Mouse (Mus musculus) lung, postnatal 10 days (tissue): ENCODE results near the gene Cybc1.

Experiments
- DNase-seq: peaks from one replicate; pipeline ENCODE4 v3.0.0; 2021

The Cybc1 gene

GRCm38 (mm10) chr11:121229018-121229439, at the start of gene Cybc1:
Cybc1 (minus strand) TSS chr11:121229322.
- peak; percentile 90 for DNase-seq

GRCm38 (mm10) chr11:121278011-121278410, 48.9 kb upstream of the Cybc1 start:
- no peak for DNase-seq

- no peak for DNase-seq
Measured at GRCm38 (mm10) chr11:121277516-121277915, 48.4 kb upstream of the Cybc1 start.

GRCm38 (mm10) chr11:121261074-121261473, 32.0 kb upstream of the Cybc1 start:
- no peak for DNase-seq

GRCm38 (mm10) chr11:121260211-121260906, 31.2 kb upstream of the Cybc1 start:
- peak; percentile 41 for DNase-seq

- peak; percentile 95 for DNase-seq
Measured at GRCm38 (mm10) chr11:121259160-121260100, 30.3 kb upstream of the Cybc1 start, which contains the start of gene Foxk2. Foxk2 (plus strand) TSS chr11:121259990.

- DNase-seq = no peak
Measured at GRCm38 (mm10) chr11:121250196-121250595, 21.1 kb upstream of the Cybc1 start.

- no peak for DNase-seq
Measured at GRCm38 (mm10) chr11:121239669-121240068, 10.5 kb upstream of the Cybc1 start.

- DNase-seq = peak; percentile 58
Measured at GRCm38 (mm10) chr11:121237345-121238128, 8.4 kb upstream of the Cybc1 start.

- peak; percentile 100 for DNase-seq
Measured at GRCm38 (mm10) chr11:121236564-121237344, 7.6 kb upstream of the Cybc1 start, which contains the start of gene Narf. Narf (plus strand) TSS chr11:121237253.

- DNase-seq = peak; percentile 59
Measured at GRCm38 (mm10) chr11:121235475-121236238, 6.5 kb upstream of the Cybc1 start.

- no peak for DNase-seq
Measured at GRCm38 (mm10) chr11:121232706-121233105, 3.6 kb upstream of the Cybc1 start.

GRCm38 (mm10) chr11:121231628-121232291, 2.6 kb upstream of the Cybc1 start:
- peak; percentile 13 for DNase-seq

GRCm38 (mm10) chr11:121231191-121231590, 2.1 kb upstream of the Cybc1 start:
- no peak for DNase-seq

- DNase-seq = no peak
Measured at GRCm38 (mm10) chr11:121228129-121229017, 749 bp downstream of the Cybc1 start.

GRCm38 (mm10) chr11:121221321-121222010, 7.7 kb downstream of the Cybc1 start:
- DNase-seq = no peak

- DNase-seq = no peak
Measured at GRCm38 (mm10) chr11:121220771-121221170, 8.4 kb downstream of the Cybc1 start.

GRCm38 (mm10) chr11:121219776-121220175, 9.3 kb downstream of the Cybc1 start:
- DNase-seq = no peak

- no peak for DNase-seq
Measured at GRCm38 (mm10) chr11:121216831-121217230, 12.3 kb downstream of the Cybc1 start.
